In genomic region chr7:83699066-83699745, GRCm38 (mm10) we compare ENCODE assay signal across 27 mouse cellular contexts. TPM values are rescaled to one million over a fixed set of nuclear protein-coding genes. Genes with fewer than 3 reads are reported as not detected.
DNase-seq lines count a peak whose midpoint lies in the region; ATAC-seq and TF ChIP-seq lines count a peak whose summit lies in the region.
"Had no signal": no experiment of that assay in that cellular context is flagged by ENCODE, and none has a peak within 500 bp of the region (broad histone marks: within the 10 kb centered on the region; RNA-seq: fewer than 3 reads in every experiment).

No protein-coding gene starts in this region.

- no peak for DNase-seq in embryonic facial prominence, embryonic 10.5 days (ENCODE audit: low spot score)
- DNase-seq in lung, embryonic 14.5 days: peak; percentile 9
- no peak for DNase-seq in lung, postnatal 10 days
- DNase-seq in thymus, postnatal 4 days: no peak
- DNase-seq: adrenal gland, postnatal 14 days; cerebellum, adult 11-12 months; cerebellum, postnatal 14 days; forebrain, postnatal 0 days; gastrocnemius, postnatal 10 days; kidney, adult 9 months; kidney, postnatal 14 days; layer of hippocampus, adult 9-11 months; lung, postnatal 4 days; thymus, postnatal 25 days had no signal

- no peak overlapping the region for H3K9ac ChIP-seq in embryonic facial prominence, embryonic 13.5 days
- no peak overlapping the region for H3K9ac ChIP-seq in lung, embryonic 14.5 days
- H3K9ac ChIP-seq: forebrain, postnatal 0 days; heart, embryonic 15.5 days; hindbrain, embryonic 12.5 days; neural tube, embryonic 13.5 days; stomach, embryonic 15.5 days had no signal

- ATAC-seq in embryonic facial prominence, embryonic 13.5 days (ENCODE audit: insufficient number of reproducible peaks, insufficient read depth, low FRiP score, low TSS enrichment, low read depth): no peak
- no peak for ATAC-seq in lung, embryonic 14.5 days (ENCODE audit: insufficient read depth)
- peak; percentile 93 to 96 for ATAC-seq in hematopoietic stem cell, adult 5-6 weeks (replicated peaks in 1 of 2; ENCODE audit: insufficient read depth in 1 of 2, low FRiP score in 2 of 2, low TSS enrichment in 1 of 2, low read depth in 1 of 2, poor library complexity in 2 of 2, severe bottlenecking in 2 of 2)
- ATAC-seq in monocyte, adult 5-6 weeks (replicated peaks; ENCODE audit: insufficient number of reproducible peaks, low FRiP score, low TSS enrichment, poor library complexity, severe bottlenecking): peak; percentile 57
- ATAC-seq in CD4-positive, CD25-positive, alpha-beta regulatory T cell, adult 4 months: no peak
- ATAC-seq: forebrain, postnatal 0 days; hindbrain, postnatal 0 days; intestine, postnatal 0 days had no signal

- H3K36me3 ChIP-seq in embryonic facial prominence, embryonic 13.5 days: no peaks in the 10 kb centered on the region
- no peaks in the 10 kb centered on the region for H3K36me3 ChIP-seq in embryonic facial prominence, embryonic 10.5 days (replicated peaks)
- H3K36me3 ChIP-seq in lung, embryonic 14.5 days (ENCODE audit: insufficient read depth): no peaks in the 10 kb centered on the region
- H3K36me3 ChIP-seq: forebrain, embryonic 10.5 days; heart, embryonic 15.5 days; hindbrain, embryonic 12.5 days; midbrain, embryonic 10.5 days; neural tube, embryonic 13.5 days; stomach, embryonic 15.5 days had no signal

- no peak overlapping the region for H3K4me2 ChIP-seq in embryonic facial prominence, embryonic 13.5 days
- H3K4me2 ChIP-seq in lung, embryonic 14.5 days: no peak overlapping the region
- H3K4me2 ChIP-seq: heart, embryonic 15.5 days; hindbrain, embryonic 12.5 days; liver, embryonic 11.5 days; neural tube, embryonic 13.5 days; stomach, embryonic 15.5 days had no signal

- H3K4me1 ChIP-seq in embryonic facial prominence, embryonic 13.5 days: peaks cover 9% of the 10 kb centered on the region
- peaks cover 14% of the 10 kb centered on the region for H3K4me1 ChIP-seq in embryonic facial prominence, embryonic 10.5 days
- H3K4me1 ChIP-seq in lung, embryonic 14.5 days (ENCODE audit: insufficient read depth): no peaks in the 10 kb centered on the region
- H3K4me1 ChIP-seq: heart, embryonic 15.5 days; neural tube, embryonic 13.5 days; stomach, embryonic 15.5 days had no signal

- WGBS in embryonic facial prominence, embryonic 13.5 days: 64% methylated on average over 6 of the region's 6 CpGs
- WGBS in embryonic facial prominence, embryonic 10.5 days: 82% methylated on average over 6 of the region's 6 CpGs
- WGBS in lung, embryonic 14.5 days: 39% methylated on average over 6 of the region's 6 CpGs

- H3K9me3 ChIP-seq in embryonic facial prominence, embryonic 13.5 days: no peaks in the 10 kb centered on the region
- H3K9me3 ChIP-seq in embryonic facial prominence, embryonic 10.5 days: no peaks in the 10 kb centered on the region
- H3K9me3 ChIP-seq in lung, embryonic 14.5 days (ENCODE audit: low read depth, low read length): no peaks in the 10 kb centered on the region
- H3K9me3 ChIP-seq: forebrain, embryonic 10.5 days; heart, embryonic 15.5 days; hindbrain, embryonic 12.5 days; midbrain, embryonic 10.5 days; neural tube, embryonic 13.5 days; stomach, embryonic 15.5 days had no signal

- no peak overlapping the region for H3K4me3 ChIP-seq in embryonic facial prominence, embryonic 13.5 days
- no peak overlapping the region for H3K4me3 ChIP-seq in embryonic facial prominence, embryonic 10.5 days
- no peak overlapping the region for H3K4me3 ChIP-seq in lung, embryonic 14.5 days (ENCODE audit: low read depth, low read length)
- H3K4me3 ChIP-seq: forebrain, embryonic 10.5 days; heart, embryonic 15.5 days; hindbrain, embryonic 12.5 days; midbrain, embryonic 10.5 days; neural tube, embryonic 13.5 days; stomach, embryonic 15.5 days had no signal

- peak overlapping the region; percentile 1; the same call in 1 of the 2 replicates for H3K27ac ChIP-seq in embryonic facial prominence, embryonic 13.5 days
- H3K27ac ChIP-seq in embryonic facial prominence, embryonic 10.5 days (replicated peaks): no peak overlapping the region
- H3K27ac ChIP-seq in lung, embryonic 14.5 days (ENCODE audit: low read depth): no peak overlapping the region
- H3K27ac ChIP-seq: forebrain, embryonic 10.5 days; heart, embryonic 15.5 days; hindbrain, embryonic 12.5 days; hindbrain, postnatal 0 days; midbrain, embryonic 10.5 days; neural tube, embryonic 13.5 days; stomach, embryonic 15.5 days had no signal

- no peaks in the 10 kb centered on the region for H3K27me3 ChIP-seq in embryonic facial prominence, embryonic 13.5 days
- H3K27me3 ChIP-seq in embryonic facial prominence, embryonic 10.5 days (replicated peaks; ENCODE audit: low read depth, poor library complexity, severe bottlenecking): no peaks in the 10 kb centered on the region
- no peaks in the 10 kb centered on the region for H3K27me3 ChIP-seq in lung, embryonic 14.5 days (ENCODE audit: insufficient read depth, low read length)
- H3K27me3 ChIP-seq: heart, embryonic 15.5 days; hindbrain, embryonic 12.5 days; neural tube, embryonic 13.5 days; stomach, embryonic 15.5 days had no signal

- no peak for TF ChIP-seq CTCF in lung, embryonic 14.5 days (IDR thresholded peaks at IDR 0.05; ENCODE audit: low read depth)

RNA-seq across cellular contexts. Expression of gene Il16, which starts 46.3 kb away (rescaled TPM):
- polyA plus RNA-seq in embryonic facial prominence, embryonic 13.5 days (2015; fragmentation: Nextera tagmentation; extraction: Ambion mirVana): 4.7 and 4.9 TPM in 2 replicates
- polyA plus RNA-seq in embryonic facial prominence, embryonic 10.5 days (2016; fragmentation: Nextera tagmentation; extraction: Ambion mirVana): 1.1 and 1.9 TPM in 2 replicates
- 2.3 and 2.8 TPM in 2 replicates for polyA plus RNA-seq in lung, embryonic 14.5 days (2014; fragmentation: Nextera tagmentation; extraction: Ambion mirVana)
- total RNA-seq in hematopoietic stem cell, adult 5-6 weeks (2017): 93.8 and 124 TPM in 2 replicates
- total RNA-seq in monocyte, adult 5-6 weeks (2017): 184 to 220 TPM (median 193 TPM) in 3 replicates
- polyA plus RNA-seq in CD4-positive, CD25-positive, alpha-beta regulatory T cell, adult 4 months (2017; shearing (Covaris generic)): 100 to 1,000 TPM; 307 to 504 TPM

Comparison
In these comparisons a context has a peak if more than half of its experiments do, and no peak if none do; other contexts are left out.
1. ATAC-seq: peak in hematopoietic stem cell, adult 5-6 weeks (2 of 2) and monocyte, adult 5-6 weeks (single experiment); none in embryonic facial prominence, embryonic 13.5 days (single experiment), lung, embryonic 14.5 days (single experiment) and CD4-positive, CD25-positive, alpha-beta regulatory T cell, adult 4 months (single experiment).
2. RNA of gene Il16, which starts 46.3 kb away (polyA plus RNA-seq): 307 to 504 TPM in CD4-positive, CD25-positive, alpha-beta regulatory T cell, adult 4 months; 4.7 to 4.9 TPM in embryonic facial prominence, embryonic 13.5 days, 2.3 to 2.8 TPM in lung, embryonic 14.5 days and 1.1 to 1.9 TPM in embryonic facial prominence, embryonic 10.5 days; every median in the first group is over 10 times any median in the second.